Mouse (Mus musculus): ENCODE measurements around the gene Taf1b.

GRCm38 (mm10) chr12:24468966-24469365, 29.2 kb upstream of the Taf1b start:
- TF ChIP-seq ZNF384 (IDR thresholded peaks at IDR 0.05; ENCODE audit: low read depth, low read length) (no peak), CHD2 (IDR thresholded peaks at IDR 0.05; ENCODE audit: low read depth, low read length) (no peak), HCFC1 (IDR thresholded peaks at IDR 0.05; ENCODE audit: borderline replicate concordance, insufficient read depth, low read length) (no peak)

Data from ES-E14 (cell line).